Mouse (Mus musculus) c-Kit-negative CD71-positive TER-119-positive erythroid progenitor cells, embryonic 14.5 days (primary cell): ENCODE results near the gene Plcl2.
"Not testable (repeated sequence)": the region's sequence is repeated elsewhere in the genome, so short reads cannot be mapped to it uniquely, and the experiment has no call there.

ENCODE experiments used
- DNase-seq: peaks from one replicate; pipeline ENCODE4 v3.0.0-alpha.2; 2013; ENCODE audit warnings: low read depth, low spot score

Plcl2 gene

GRCm38 (mm10) chr17:50674580-50674979 lies 165.4 kb downstream of the Plcl2 start:
- DNase-seq, result no peak

- DNase-seq, result no peak
Observed at GRCm38 (mm10) chr17:50675231-50675630, 166.0 kb downstream of the Plcl2 start.

- DNase-seq, result no peak
Observed at GRCm38 (mm10) chr17:50677334-50677733, 168.1 kb downstream of the Plcl2 start.

GRCm38 (mm10) chr17:50677978-50678712 lies 168.9 kb downstream of the Plcl2 start:
- no peak for DNase-seq

- DNase-seq, result no peak
Observed at GRCm38 (mm10) chr17:50678748-50679147, 169.5 kb downstream of the Plcl2 start.

GRCm38 (mm10) chr17:50679613-50680534 lies 170.7 kb downstream of the Plcl2 start:
- no peak for DNase-seq

GRCm38 (mm10) chr17:50682696-50683095 lies 173.5 kb downstream of the Plcl2 start:
- DNase-seq, result no peak

GRCm38 (mm10) chr17:50684960-50685645 lies 175.9 kb downstream of the Plcl2 start:
- DNase-seq, result no peak

- DNase-seq, result no peak
Observed at GRCm38 (mm10) chr17:50687670-50688069, 178.5 kb downstream of the Plcl2 start.

GRCm38 (mm10) chr17:50688135-50688534 lies 178.9 kb downstream of the Plcl2 start:
- DNase-seq, result no peak

GRCm38 (mm10) chr17:50698410-50698809 lies 189.2 kb downstream of the Plcl2 start:
- DNase-seq, result not testable (repeated sequence)

- no peak for DNase-seq
Observed at GRCm38 (mm10) chr17:50710497-50711222, 201.5 kb downstream of the Plcl2 start.

- no peak for DNase-seq
Observed at GRCm38 (mm10) chr17:50717586-50717985, 208.4 kb downstream of the Plcl2 start.

- DNase-seq, result no peak
Observed at GRCm38 (mm10) chr17:50724376-50724775, 215.2 kb downstream of the Plcl2 start.

- DNase-seq, result no peak
Observed at GRCm38 (mm10) chr17:50726265-50726664, 217.1 kb downstream of the Plcl2 start.

- DNase-seq, result no peak
Observed at GRCm38 (mm10) chr17:50729031-50729430, 219.8 kb downstream of the Plcl2 start.

- no peak for DNase-seq
Observed at GRCm38 (mm10) chr17:50729577-50729976, 220.4 kb downstream of the Plcl2 start.

GRCm38 (mm10) chr17:50730896-50731295 lies 221.7 kb downstream of the Plcl2 start:
- DNase-seq, result no peak

- DNase-seq, result no peak
Observed at GRCm38 (mm10) chr17:50731876-50732275, 222.7 kb downstream of the Plcl2 start.

- no peak for DNase-seq
Observed at GRCm38 (mm10) chr17:50733390-50733789, 224.2 kb downstream of the Plcl2 start.

GRCm38 (mm10) chr17:50734781-50735180 lies 225.6 kb downstream of the Plcl2 start:
- DNase-seq, result no peak
